Mouse (Mus musculus): Measurements from ENCODE around the gene Tsnaxip1. TPM values are rescaled to one million over a fixed set of nuclear protein-coding genes. Genes with fewer than 3 reads are reported as not detected.

Tsnaxip1 gene
- polyA plus RNA-seq, 1 experiment from 2014 or later, result 1.0 TPM

GRCm38 (mm10) chr8:105801153-105801904, 26.2 kb upstream of the Tsnaxip1 start:
- no peak for ATAC-seq (replicated peaks)
- 90% methylated on average over 6 of the region's 6 CpGs for WGBS
- no peak overlapping the region for H3K9ac ChIP-seq
- no peaks in the 10 kb centered on the region for H3K9me3 ChIP-seq
- no peak overlapping the region for H3K4me2 ChIP-seq
- no peak overlapping the region for H3K27ac ChIP-seq
- H3K27me3 ChIP-seq (replicated peaks), result no peaks in the 10 kb centered on the region
- H3K4me1 ChIP-seq, result peaks cover 7% of the 10 kb centered on the region; the same call in 1 of the 2 replicates
- no peaks in the 10 kb centered on the region; the same call in 1 of the 2 replicates for H3K36me3 ChIP-seq (replicated peaks)
- no peak overlapping the region for H3K4me3 ChIP-seq

GRCm38 (mm10) chr8:105804797-105805196, 22.7 kb upstream of the Tsnaxip1 start:
- H3K9ac ChIP-seq, result no peak overlapping the region
- no peak overlapping the region for H3K27ac ChIP-seq
- H3K4me2 ChIP-seq, result no peak overlapping the region
- ATAC-seq (replicated peaks), result no peak
- 94% methylated on average over 7 of the region's 7 CpGs for WGBS
- H3K27me3 ChIP-seq (replicated peaks), result no peaks in the 10 kb centered on the region
- no peaks in the 10 kb centered on the region for H3K9me3 ChIP-seq
- H3K4me3 ChIP-seq, result no peak overlapping the region
- no peaks in the 10 kb centered on the region for H3K4me1 ChIP-seq
- H3K36me3 ChIP-seq (replicated peaks), result no peaks in the 10 kb centered on the region; the same call in 1 of the 2 replicates

GRCm38 (mm10) chr8:105805346-105805745, 22.2 kb upstream of the Tsnaxip1 start:
- ATAC-seq (replicated peaks), result no peak
- Histone ChIP-seq H3K4me2 (no peak overlapping the region), H3K4me3 (no peak overlapping the region), H3K9ac (no peak overlapping the region), H3K9me3 (no peaks in the 10 kb centered on the region), H3K4me1 (no peaks in the 10 kb centered on the region), H3K36me3 (replicated peaks) (no peaks in the 10 kb centered on the region; the same call in 1 of the 2 replicates), H3K27me3 (replicated peaks) (no peaks in the 10 kb centered on the region), H3K27ac (no peak overlapping the region)
- 76% methylated on average over 3 of the region's 3 CpGs for WGBS

GRCm38 (mm10) chr8:105805964-105806363, 21.6 kb upstream of the Tsnaxip1 start:
- H3K9me3 ChIP-seq, result no peaks in the 10 kb centered on the region
- no peak overlapping the region for H3K4me2 ChIP-seq
- no peaks in the 10 kb centered on the region for H3K27me3 ChIP-seq (replicated peaks)
- H3K36me3 ChIP-seq (replicated peaks), result no peaks in the 10 kb centered on the region; the same call in 1 of the 2 replicates
- H3K4me3 ChIP-seq, result no peak overlapping the region
- no peaks in the 10 kb centered on the region for H3K4me1 ChIP-seq
- no peak overlapping the region for H3K27ac ChIP-seq
- ATAC-seq (replicated peaks), result no peak
- H3K9ac ChIP-seq, result no peak overlapping the region
- WGBS, result 86% methylated on average over 1 of the region's 1 CpGs

- H3K9ac ChIP-seq, result no peak overlapping the region
- no peak overlapping the region for H3K27ac ChIP-seq
- no peaks in the 10 kb centered on the region for H3K4me1 ChIP-seq
- no peak for ATAC-seq (replicated peaks)
- no peaks in the 10 kb centered on the region; the same call in 1 of the 2 replicates for H3K36me3 ChIP-seq (replicated peaks)
- H3K27me3 ChIP-seq (replicated peaks), result no peaks in the 10 kb centered on the region
- no peaks in the 10 kb centered on the region for H3K9me3 ChIP-seq
- H3K4me3 ChIP-seq, result no peak overlapping the region
- no peak overlapping the region for H3K4me2 ChIP-seq
- 90% methylated on average over 5 of the region's 5 CpGs for WGBS
Measured at GRCm38 (mm10) chr8:105807766-105808165, 19.8 kb upstream of the Tsnaxip1 start.

- ATAC-seq (replicated peaks), result no peak
- Histone ChIP-seq H3K4me3 (no peak overlapping the region), H3K27ac (no peak overlapping the region), H3K9ac (no peak overlapping the region), H3K4me2 (no peak overlapping the region), H3K4me1 (no peaks in the 10 kb centered on the region), H3K36me3 (replicated peaks) (no peaks in the 10 kb centered on the region; the same call in 1 of the 2 replicates), H3K27me3 (replicated peaks) (no peaks in the 10 kb centered on the region), H3K9me3 (no peaks in the 10 kb centered on the region)
- 97% methylated on average over 2 of the region's 2 CpGs for WGBS
Measured at GRCm38 (mm10) chr8:105808480-105808879, 19.1 kb upstream of the Tsnaxip1 start.

- Histone ChIP-seq H3K4me1 (no peaks in the 10 kb centered on the region), H3K9me3 (no peaks in the 10 kb centered on the region), H3K27ac (no peak overlapping the region), H3K4me3 (no peak overlapping the region), H3K4me2 (no peak overlapping the region), H3K36me3 (replicated peaks) (no peaks in the 10 kb centered on the region), H3K9ac (no peak overlapping the region), H3K27me3 (replicated peaks) (no peaks in the 10 kb centered on the region)
- 87% methylated on average over 6 of the region's 6 CpGs for WGBS
- ATAC-seq (replicated peaks), result no peak
Measured at GRCm38 (mm10) chr8:105810245-105810786, 17.2 kb upstream of the Tsnaxip1 start.

GRCm38 (mm10) chr8:105811061-105811460, 16.5 kb upstream of the Tsnaxip1 start:
- Histone ChIP-seq H3K27me3 (replicated peaks) (no peaks in the 10 kb centered on the region), H3K4me1 (no peaks in the 10 kb centered on the region), H3K36me3 (replicated peaks) (0 out of 2 replicates have a peak, but pooled peaks cover 2% of the 10 kb centered on the region), H3K4me2 (no peak overlapping the region), H3K27ac (no peak overlapping the region), H3K9me3 (no peaks in the 10 kb centered on the region), H3K9ac (no peak overlapping the region), H3K4me3 (no peak overlapping the region)
- no peak for ATAC-seq (replicated peaks)
- 82% methylated on average over 10 of the region's 10 CpGs for WGBS

GRCm38 (mm10) chr8:105811543-105811942, 16.0 kb upstream of the Tsnaxip1 start:
- WGBS, result 83% methylated on average over 3 of the region's 3 CpGs
- no peak for ATAC-seq (replicated peaks)
- H3K9me3 ChIP-seq, result no peaks in the 10 kb centered on the region

GRCm38 (mm10) chr8:105812511-105812910, 15.0 kb upstream of the Tsnaxip1 start:
- Histone ChIP-seq H3K4me3 (no peak overlapping the region), H3K9ac (no peak overlapping the region), H3K4me1 (no peaks in the 10 kb centered on the region), H3K36me3 (replicated peaks) (0 out of 2 replicates have a peak, but pooled peaks cover 2% of the 10 kb centered on the region), H3K27me3 (replicated peaks) (no peaks in the 10 kb centered on the region), H3K9me3 (no peaks in the 10 kb centered on the region), H3K4me2 (no peak overlapping the region), H3K27ac (no peak overlapping the region)
- 89% methylated on average over 5 of the region's 5 CpGs for WGBS
- no peak for ATAC-seq (replicated peaks)

More at GRCm38 (mm10) chr8:105811543-105811942, 16.0 kb upstream of the Tsnaxip1 start:
- Histone ChIP-seq H3K4me2 (no peak overlapping the region), H3K4me1 (no peaks in the 10 kb centered on the region), H3K36me3 (replicated peaks) (0 out of 2 replicates have a peak, but pooled peaks cover 2% of the 10 kb centered on the region), H3K27me3 (replicated peaks) (no peaks in the 10 kb centered on the region), H3K4me3 (no peak overlapping the region), H3K27ac (no peak overlapping the region), H3K9ac (no peak overlapping the region)

- Histone ChIP-seq H3K4me3 (no peak overlapping the region), H3K4me2 (no peak overlapping the region), H3K27ac (no peak overlapping the region), H3K36me3 (replicated peaks) (0 out of 2 replicates have a peak, but pooled peaks cover 2% of the 10 kb centered on the region), H3K9me3 (no peaks in the 10 kb centered on the region), H3K4me1 (no peaks in the 10 kb centered on the region), H3K27me3 (replicated peaks) (no peaks in the 10 kb centered on the region), H3K9ac (no peak overlapping the region)
- ATAC-seq (replicated peaks), result no peak
- 96% methylated on average over 6 of the region's 6 CpGs for WGBS
Measured at GRCm38 (mm10) chr8:105813241-105813640, 14.3 kb upstream of the Tsnaxip1 start.

- no peak overlapping the region for H3K9ac ChIP-seq
- H3K4me3 ChIP-seq, result no peak overlapping the region
- ATAC-seq (replicated peaks), result no peak
- H3K9me3 ChIP-seq, result no peaks in the 10 kb centered on the region
- H3K27me3 ChIP-seq (replicated peaks), result no peaks in the 10 kb centered on the region
- 95% methylated on average over 3 of the region's 3 CpGs for WGBS
- peaks cover 29% of the 10 kb centered on the region; the same call in 1 of the 2 replicates for H3K36me3 ChIP-seq (replicated peaks)
- no peak overlapping the region for H3K27ac ChIP-seq
- H3K4me2 ChIP-seq, result no peak overlapping the region
- H3K4me1 ChIP-seq, result no peaks in the 10 kb centered on the region
Measured at GRCm38 (mm10) chr8:105819659-105820058, 7.9 kb upstream of the Tsnaxip1 start.

All from midbrain, embryonic 15.5 days (tissue).